Mouse (Mus musculus) T-helper 2 cell (primary cell): ENCODE data around the gene Myh10.

Experiments
- in situ Hi-C: fragments of 300-600 bp; cut with MboI, MseI; formaldehyde crosslinking; loops from one replicate; pipeline ENCODE4 v1.15.1; 2025; ENCODE audit warnings: high pct_unique_total_duplicates

Gene Myh10

DNA sequence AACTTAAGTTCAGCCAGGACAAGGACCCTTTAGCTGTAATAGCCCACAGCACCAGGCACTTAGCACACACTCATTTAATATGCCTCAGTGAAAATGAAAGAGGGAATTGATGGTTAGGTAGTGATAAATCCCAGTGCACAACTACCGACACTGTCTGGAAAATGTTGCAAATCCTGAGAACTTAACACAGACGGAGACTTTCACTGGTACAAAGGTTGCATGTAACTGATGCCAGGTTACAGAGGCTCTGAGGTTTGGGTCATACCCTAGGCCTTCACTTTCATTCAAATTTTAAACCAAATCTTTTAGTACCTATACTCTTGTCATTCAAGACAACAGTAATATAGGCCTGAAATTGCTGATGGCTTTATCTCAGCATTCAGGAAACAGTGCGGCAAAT, 166.0 kb downstream of the Myh10 start:
- in situ Hi-C loops: no loop called here

DNA sequence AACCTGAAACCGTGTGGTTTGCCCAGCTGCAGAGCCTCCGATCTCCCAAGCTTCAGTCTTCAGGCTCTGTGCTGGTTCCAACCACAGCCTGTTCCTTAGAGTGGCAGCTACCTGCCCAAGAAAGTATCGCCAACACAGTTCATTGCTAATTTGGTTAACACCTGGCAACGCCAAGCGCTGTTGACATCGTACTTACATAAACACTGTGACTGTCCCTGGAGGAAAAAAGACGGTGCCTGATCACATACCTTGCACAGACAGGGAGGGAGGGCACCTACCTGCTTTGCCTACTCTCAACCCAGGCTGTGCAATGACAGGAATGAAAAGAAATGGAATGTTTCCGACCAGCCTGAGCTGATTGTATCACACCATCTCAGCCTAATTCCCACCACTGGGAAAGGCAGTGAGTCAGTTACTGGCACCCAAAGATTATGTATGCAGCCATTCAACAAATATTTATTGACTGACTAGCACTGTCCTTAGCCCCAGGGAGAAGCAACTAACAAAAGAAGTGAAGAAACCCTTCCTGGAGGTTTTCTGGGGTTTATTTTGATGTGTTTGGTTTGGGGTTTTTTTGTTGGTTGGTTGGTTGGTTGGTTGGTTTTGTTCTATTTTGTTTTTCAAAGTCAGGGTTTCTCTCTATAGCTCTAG, 168.7 kb downstream of the Myh10 start:
- in situ Hi-C loops: no loop called here

DNA sequence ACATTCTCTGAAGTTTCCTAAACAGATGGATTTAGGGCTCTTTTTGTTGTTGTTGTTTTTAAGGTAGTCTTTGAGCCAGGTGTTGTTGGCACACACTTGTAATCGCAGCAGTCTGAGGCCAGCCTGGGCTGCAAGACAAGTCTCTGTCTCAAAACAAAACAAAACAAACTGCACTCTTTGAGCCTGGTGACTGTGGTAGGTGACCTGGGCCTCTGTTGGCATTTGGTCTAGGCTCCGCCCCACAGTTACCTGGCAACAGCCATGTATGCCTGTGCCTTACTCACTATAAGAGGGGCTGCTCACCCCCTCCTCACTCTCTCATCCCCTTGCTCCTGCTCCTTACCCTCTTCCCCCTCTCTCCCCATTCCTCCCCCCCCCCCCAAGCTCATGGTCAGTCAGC, 170.9 kb downstream of the Myh10 start:
- in situ Hi-C loops: no loop called here

DNA sequence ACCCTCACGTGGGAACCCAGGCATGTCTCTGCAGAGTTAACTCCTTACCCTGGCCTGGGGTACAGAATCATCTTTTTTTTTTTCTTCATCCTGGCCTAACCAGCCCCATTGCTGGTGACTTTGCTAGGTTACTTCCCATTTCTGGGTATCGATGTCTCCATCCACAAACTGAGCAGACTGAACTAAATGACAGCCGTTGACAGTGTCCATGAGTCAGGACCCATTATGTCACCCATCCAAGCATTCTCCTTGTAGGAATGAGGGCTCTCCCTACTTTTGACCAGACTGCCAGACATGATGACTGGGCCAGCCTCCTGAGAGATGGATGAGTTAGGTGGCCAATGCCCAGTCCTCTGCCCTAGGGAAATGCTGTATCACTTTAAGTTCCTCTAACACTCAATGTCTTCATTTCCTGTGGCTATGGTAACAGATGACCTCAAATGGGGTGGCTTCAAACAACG, 172.3 kb downstream of the Myh10 start:
- in situ Hi-C loops: no loop called here

DNA sequence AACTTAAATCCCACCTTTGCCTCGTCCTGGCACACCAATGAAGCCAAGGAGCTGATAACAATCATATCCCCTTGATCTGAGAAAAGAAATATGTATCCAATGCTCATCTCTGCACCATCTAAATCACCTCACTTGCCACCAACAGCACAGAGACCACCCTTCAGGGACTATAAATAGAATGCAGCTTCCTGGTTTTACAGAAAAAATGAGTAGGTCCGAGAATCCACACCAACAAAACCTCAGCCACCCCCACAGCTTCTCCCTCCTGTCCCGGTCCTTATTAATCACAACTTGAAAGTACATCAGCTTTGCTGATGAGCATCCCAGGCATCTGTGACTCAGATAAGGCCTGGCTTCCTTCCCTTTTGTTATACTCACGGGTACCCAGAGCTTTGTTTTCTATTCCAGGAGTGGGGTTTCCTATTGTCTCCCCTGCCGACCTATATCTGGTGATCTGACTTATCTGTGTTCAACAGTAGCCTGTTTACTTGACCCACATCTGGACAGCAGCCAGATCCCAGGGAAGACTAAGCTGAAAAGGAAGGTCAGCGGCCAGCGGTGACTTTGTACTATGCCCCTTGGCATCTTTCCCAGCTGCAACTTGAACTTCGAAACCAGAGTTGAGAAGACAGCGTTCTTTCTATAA, 173.3 kb downstream of the Myh10 start:
- in situ Hi-C loops: no loop called here
